ENCODE assay signal across 21 mouse cellular contexts in genomic region chr15:98778806-98779205, GRCm38 (mm10). TPM values are rescaled to one million over a fixed set of nuclear protein-coding genes. Genes with fewer than 3 reads are reported as not detected.
A peak's percentile ranks its signal among the peaks of the same experiment; 100 is the strongest.
DNase-seq lines count a peak whose midpoint lies in the region; ATAC-seq and TF ChIP-seq lines count a peak whose summit lies in the region.
"Had no signal": no experiment of that assay in that cellular context is flagged by ENCODE, and none has a peak within 500 bp of the region (broad histone marks: within the 10 kb centered on the region; RNA-seq: fewer than 3 reads in every experiment).

No protein-coding gene starts in this region.

- no peak overlapping the region for H3K9ac ChIP-seq in neural tube, embryonic 11.5 days (ENCODE audit: low read length)
- H3K9ac ChIP-seq: forebrain, embryonic 13.5 days; liver, postnatal 0 days had no signal

- H3K4me2 ChIP-seq in neural tube, embryonic 11.5 days (ENCODE audit: low read depth): no peak overlapping the region

- no peaks in the 10 kb centered on the region for H3K9me3 ChIP-seq in heart, embryonic 10.5 days
- H3K9me3 ChIP-seq in megakaryocyte, embryonic 14.5 days: no peaks in the 10 kb centered on the region
- H3K9me3 ChIP-seq in neural tube, embryonic 11.5 days (ENCODE audit: control insufficient read depth, low read length): no peaks in the 10 kb centered on the region
- H3K9me3 ChIP-seq: forebrain, embryonic 13.5 days had no signal

- WGBS in heart, embryonic 10.5 days: 4% methylated on average over 11 of the region's 11 CpGs
- under 1% methylated on average over 9 of the region's 11 CpGs for WGBS in neural tube, embryonic 11.5 days

- H3K4me3 ChIP-seq in heart, embryonic 10.5 days: peak overlapping the region; percentile 50
- H3K4me3 ChIP-seq in megakaryocyte, embryonic 14.5 days (replicated peaks): peak overlapping the region; percentile 89
- no peak overlapping the region for H3K4me3 ChIP-seq in embryonic fibroblast, embryonic 13.5 days (ENCODE audit: insufficient read depth, low read length)
- H3K4me3 ChIP-seq in neural tube, embryonic 11.5 days (ENCODE audit: low read depth, low read length): no peak overlapping the region

- ATAC-seq in megakaryocyte, adult 5-6 weeks (ENCODE audit: poor library complexity, severe bottlenecking): no peak
- ATAC-seq in neural tube, embryonic 11.5 days (ENCODE audit: insufficient read depth, low FRiP score, low TSS enrichment): no peak
- ATAC-seq: forebrain, embryonic 13.5 days; liver, postnatal 0 days had no signal

- no peak for TF ChIP-seq POLR2A in embryonic fibroblast, embryonic 13.5 days (IDR thresholded peaks at IDR 0.05; ENCODE audit: low read depth, low read length)

- no peak for TF ChIP-seq CTCF in embryonic fibroblast, embryonic 13.5 days (IDR thresholded peaks at IDR 0.05; ENCODE audit: borderline replicate concordance, insufficient read depth, low read length)

- no peak overlapping the region; the same call in 1 of the 2 replicates for H3K27ac ChIP-seq in heart, embryonic 10.5 days
- H3K27ac ChIP-seq in embryonic fibroblast, embryonic 13.5 days (ENCODE audit: insufficient read depth, low read length): peak overlapping the region; percentile 23; the same call in 1 of the 2 replicates
- H3K27ac ChIP-seq in neural tube, embryonic 11.5 days (ENCODE audit: low read depth, low read length): no peak overlapping the region
- H3K27ac ChIP-seq: forebrain, embryonic 13.5 days; hindbrain, embryonic 10.5 days had no signal

- peaks cover 48% of the 10 kb centered on the region for H3K4me1 ChIP-seq in heart, embryonic 10.5 days
- peaks cover 49% of the 10 kb centered on the region for H3K4me1 ChIP-seq in megakaryocyte, embryonic 14.5 days
- peaks cover 23% of the 10 kb centered on the region for H3K4me1 ChIP-seq in embryonic fibroblast, embryonic 13.5 days (ENCODE audit: control insufficient read depth, insufficient read depth, low read length)
- H3K4me1 ChIP-seq in neural tube, embryonic 11.5 days (ENCODE audit: control insufficient read depth, insufficient read depth, low read length): peaks cover 15% of the 10 kb centered on the region

- H3K36me3 ChIP-seq in heart, embryonic 10.5 days: no peaks in the 10 kb centered on the region
- no peaks in the 10 kb centered on the region for H3K36me3 ChIP-seq in megakaryocyte, embryonic 14.5 days (replicated peaks; ENCODE audit: low read length)
- no peaks in the 10 kb centered on the region for H3K36me3 ChIP-seq in neural tube, embryonic 11.5 days (ENCODE audit: control insufficient read depth, insufficient read depth, low read length)
- H3K36me3 ChIP-seq: hindbrain, embryonic 10.5 days had no signal

- H3K27me3 ChIP-seq in heart, embryonic 10.5 days (ENCODE audit: insufficient read depth, poor library complexity, severe bottlenecking): peaks cover 93% of the 10 kb centered on the region
- H3K27me3 ChIP-seq in megakaryocyte, embryonic 14.5 days (replicated peaks): peaks cover 89% of the 10 kb centered on the region
- H3K27me3 ChIP-seq in neural tube, embryonic 11.5 days (ENCODE audit: control insufficient read depth, insufficient read depth, low read length): peaks cover 88% of the 10 kb centered on the region

- no peak for DNase-seq in heart, embryonic 10.5 days (ENCODE audit: low spot score)
- no peak for DNase-seq in heart, adult 11 months
- peak; percentile 9 for DNase-seq in neural tube, embryonic 11.5 days (ENCODE audit: low spot score)
- no peak for DNase-seq in urinary bladder, postnatal 25 days (ENCODE audit: low spot score)
- DNase-seq in ovary, adult 18-20 months (ENCODE audit: low spot score): no peak
- DNase-seq: adrenal gland, postnatal 10 days; cerebellum, adult 11-12 months; kidney, adult 2 months; kidney, postnatal 36 days; layer of hippocampus, adult 9-11 months; liver; liver, postnatal 0 days; lung, postnatal 36 days; right cerebral cortex, postnatal 14 days; thymus, postnatal 14 days had no signal

RNA-seq across cellular contexts. Expression of gene Wnt10b, which starts 0.9 kb away (rescaled TPM):
- 0.09 TPM in 1 of 2 replicates, not detected in the other for polyA plus RNA-seq in heart, embryonic 10.5 days (2016; fragmentation: Nextera tagmentation; extraction: Ambion mirVana)
- not detected in 2 replicates for polyA plus RNA-seq in megakaryocyte, embryonic 14.5 days (2012; ENCODE audit: insufficient read depth, low replicate concordance)
- 0.04 and 0.34 TPM in 2 replicates for total RNA-seq in megakaryocyte, adult 5-6 weeks (2015)
- not detected in 2 replicates for total RNA-seq in megakaryocyte, adult 5-6 weeks (2017)
- polyA plus RNA-seq in embryonic fibroblast, embryonic 13.5 days (2011; ENCODE audit: insufficient read length, low read depth, missing spikeins): 1.9 and 5.8 TPM in 2 replicates
- polyA plus RNA-seq in neural tube, embryonic 11.5 days (2014; fragmentation: Nextera tagmentation; extraction: Ambion mirVana): 0.51 and 0.95 TPM in 2 replicates
- polyA plus RNA-seq: forebrain, embryonic 13.5 days; midbrain, embryonic 14.5 days had no signal

RNA-seq across cellular contexts. Expression of gene Wnt1, which starts 10.9 kb away (rescaled TPM):
- not detected in 2 replicates for polyA plus RNA-seq in heart, embryonic 10.5 days (2016; fragmentation: Nextera tagmentation; extraction: Ambion mirVana)
- not detected in 2 replicates for polyA plus RNA-seq in megakaryocyte, embryonic 14.5 days (2012; ENCODE audit: insufficient read depth, low replicate concordance)
- total RNA-seq in megakaryocyte, adult 5-6 weeks (2015): not detected in 2 replicates
- not detected in 2 replicates for total RNA-seq in megakaryocyte, adult 5-6 weeks (2017)
- not detected in 2 replicates for polyA plus RNA-seq in embryonic fibroblast, embryonic 13.5 days (2011; ENCODE audit: insufficient read length, low read depth, missing spikeins)
- 11.8 and 12.9 TPM in 2 replicates for polyA plus RNA-seq in neural tube, embryonic 11.5 days (2014; fragmentation: Nextera tagmentation; extraction: Ambion mirVana)
- polyA plus RNA-seq: forebrain, embryonic 13.5 days; kidney, adult 2 months; liver, postnatal 0 days had no signal

RNA-seq across cellular contexts. Expression of gene Arf3, which starts 15.8 kb away (rescaled TPM):
- 41.7 and 42.7 TPM in 2 replicates for polyA plus RNA-seq in heart, embryonic 10.5 days (2016; fragmentation: Nextera tagmentation; extraction: Ambion mirVana)
- polyA plus RNA-seq in megakaryocyte, embryonic 14.5 days (2012; ENCODE audit: insufficient read depth, low replicate concordance): 7.0 and 17.8 TPM in 2 replicates
- 28.3 and 35.9 TPM in 2 replicates for total RNA-seq in megakaryocyte, adult 5-6 weeks (2015)
- 33.8 and 37.8 TPM in 2 replicates for total RNA-seq in megakaryocyte, adult 5-6 weeks (2017)
- 91.3 and 112 TPM in 2 replicates for polyA plus RNA-seq in embryonic fibroblast, embryonic 13.5 days (2011; ENCODE audit: insufficient read length, low read depth, missing spikeins)
- polyA plus RNA-seq in neural tube, embryonic 11.5 days (2014; fragmentation: Nextera tagmentation; extraction: Ambion mirVana): 42.0 and 44.0 TPM in 2 replicates

RNA-seq across cellular contexts. Expression of gene Ddn, which starts 30.5 kb away (rescaled TPM):
- polyA plus RNA-seq in heart, embryonic 10.5 days (2016; fragmentation: Nextera tagmentation; extraction: Ambion mirVana): 0.06 TPM in 1 of 2 replicates, not detected in the other
- 0.32 and 0.73 TPM in 2 replicates for polyA plus RNA-seq in megakaryocyte, embryonic 14.5 days (2012; ENCODE audit: insufficient read depth, low replicate concordance)
- total RNA-seq in megakaryocyte, adult 5-6 weeks (2015): not detected in 2 replicates
- total RNA-seq in megakaryocyte, adult 5-6 weeks (2017): 0.15 and 0.16 TPM in 2 replicates
- polyA plus RNA-seq in embryonic fibroblast, embryonic 13.5 days (2011; ENCODE audit: insufficient read length, low read depth, missing spikeins): not detected in 2 replicates
- 0.48 and 0.78 TPM in 2 replicates for polyA plus RNA-seq in neural tube, embryonic 11.5 days (2014; fragmentation: Nextera tagmentation; extraction: Ambion mirVana)
- polyA plus RNA-seq: liver, postnatal 0 days had no signal

RNA-seq across cellular contexts. Expression of gene Fkbp11, which starts 50.8 kb away (rescaled TPM):
- polyA plus RNA-seq in heart, embryonic 10.5 days (2016; fragmentation: Nextera tagmentation; extraction: Ambion mirVana): 20.5 and 40.8 TPM in 2 replicates
- 9.6 and 18.2 TPM in 2 replicates for polyA plus RNA-seq in megakaryocyte, embryonic 14.5 days (2012; ENCODE audit: insufficient read depth, low replicate concordance)
- 0.40 TPM in 1 of 2 replicates, not detected in the other for total RNA-seq in megakaryocyte, adult 5-6 weeks (2015)
- 0.33 and 1.4 TPM in 2 replicates for total RNA-seq in megakaryocyte, adult 5-6 weeks (2017)
- polyA plus RNA-seq in embryonic fibroblast, embryonic 13.5 days (2011; ENCODE audit: insufficient read length, low read depth, missing spikeins): 48.6 and 57.3 TPM in 2 replicates
- 12.1 and 12.6 TPM in 2 replicates for polyA plus RNA-seq in neural tube, embryonic 11.5 days (2014; fragmentation: Nextera tagmentation; extraction: Ambion mirVana)

Comparison
In these comparisons a context has a peak if more than half of its experiments do, and no peak if none do; other contexts are left out.
1. H3K4me3 ChIP-seq: peak in heart, embryonic 10.5 days (single experiment) and megakaryocyte, embryonic 14.5 days (single experiment); none in embryonic fibroblast, embryonic 13.5 days (single experiment) and neural tube, embryonic 11.5 days (single experiment).
2. RNA of gene Wnt1, which starts 10.9 kb away (polyA plus RNA-seq): 11.8 to 12.9 TPM in neural tube, embryonic 11.5 days; not detected in heart, embryonic 10.5 days, not detected in megakaryocyte, embryonic 14.5 days and not detected in embryonic fibroblast, embryonic 13.5 days; every median in the first group is over 10 times any median in the second.